ENCODE assay signal across 14 mouse cellular contexts in the genomic region with DNA sequence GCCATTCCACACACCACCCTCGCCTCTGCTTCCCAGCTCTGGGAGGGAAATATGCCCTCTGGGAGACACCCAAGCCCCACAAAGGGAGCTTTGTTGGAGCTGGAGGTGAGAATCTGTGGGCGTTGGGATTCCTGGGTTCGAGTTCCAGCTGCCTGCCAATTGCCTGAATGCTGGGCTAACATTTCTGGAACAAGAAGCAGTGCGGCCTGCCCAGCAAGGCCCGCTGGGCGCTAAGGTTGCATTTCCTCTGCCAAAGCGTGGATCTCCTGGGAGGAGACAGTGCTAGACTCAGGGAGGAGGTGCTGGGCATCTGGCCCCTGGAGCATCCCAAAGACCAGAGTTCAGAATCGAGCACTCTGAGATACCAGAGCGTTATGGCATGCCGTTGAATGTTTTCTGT. TPM values are rescaled to one million over a fixed set of nuclear protein-coding genes. Genes with fewer than 3 reads are reported as not detected.
A peak's percentile ranks its signal among the peaks of the same experiment; 100 is the strongest.
DNase-seq lines count a peak whose midpoint lies in the region; ATAC-seq lines count a peak whose summit lies in the region.
"Had no signal": no experiment of that assay in that cellular context is flagged by ENCODE, and none has a peak within 500 bp of the region (broad histone marks: within the 10 kb centered on the region; RNA-seq: fewer than 3 reads in every experiment).

No protein-coding gene starts in this region.

- no peaks in the 10 kb centered on the region for H3K36me3 ChIP-seq in kidney, embryonic 16.5 days (ENCODE audit: insufficient read depth, low read length)

- 74% methylated on average over 10 of the region's 10 CpGs for WGBS in kidney, embryonic 16.5 days

- no peak overlapping the region for H3K9ac ChIP-seq in kidney, embryonic 16.5 days (replicated peaks; ENCODE audit: low read length)
- H3K9ac ChIP-seq: heart, embryonic 13.5 days; hindbrain, embryonic 14.5 days; liver, postnatal 0 days had no signal

- no peak overlapping the region for H3K4me3 ChIP-seq in kidney, embryonic 16.5 days (ENCODE audit: low read length)
- H3K4me3 ChIP-seq: heart, embryonic 13.5 days had no signal

- H3K27ac ChIP-seq in kidney, embryonic 16.5 days (ENCODE audit: low read length): no peak overlapping the region
- H3K27ac ChIP-seq: heart, embryonic 13.5 days; hindbrain, embryonic 14.5 days; macrophage had no signal

- no peaks in the 10 kb centered on the region for H3K9me3 ChIP-seq in kidney, embryonic 16.5 days (ENCODE audit: low read length)
- H3K9me3 ChIP-seq: heart, embryonic 13.5 days had no signal

- H3K4me2 ChIP-seq in kidney, embryonic 16.5 days (replicated peaks; ENCODE audit: low read depth, low read length): no peak overlapping the region
- H3K4me2 ChIP-seq: heart, embryonic 13.5 days; hindbrain, embryonic 14.5 days had no signal

- peaks cover 26% of the 10 kb centered on the region for H3K4me1 ChIP-seq in kidney, embryonic 16.5 days (ENCODE audit: insufficient read depth, low read length)

- peak; percentile 10 to 15 for DNase-seq in cerebellum, postnatal 14 days
- DNase-seq in cerebellum, postnatal 4 days (ENCODE audit: low spot score in 2 of 2): no peak
- peak; percentile 37 for DNase-seq in kidney, adult 9 months
- DNase-seq in adrenal gland, postnatal 25 days: peak; percentile 36
- peak; percentile 40 for DNase-seq in gastrocnemius, postnatal 10 days
- no peak for DNase-seq in spleen, postnatal 4 days (ENCODE audit: low spot score in 2 of 2)
- DNase-seq in c-Kit-positive CD71-positive TER-119-positive erythroid progenitor cells, embryonic 14.5 days (ENCODE audit: low spot score): no peak
- DNase-seq: kidney, adult 18-20 months; liver, postnatal 0 days; thymus, postnatal 4 days had no signal

- no peak for ATAC-seq in kidney, embryonic 16.5 days (ENCODE audit: low FRiP score, low TSS enrichment)
- ATAC-seq: liver, postnatal 0 days had no signal

- no peaks in the 10 kb centered on the region for H3K27me3 ChIP-seq in kidney, embryonic 16.5 days (ENCODE audit: insufficient read depth, low read length)
- H3K27me3 ChIP-seq: heart, embryonic 13.5 days had no signal

RNA-seq across cellular contexts. Expression of a gene that starts 38.3 kb away (rescaled TPM):
- 50.1 and 68.9 TPM in 2 replicates for polyA plus RNA-seq in kidney, embryonic 16.5 days (2015; fragmentation: Nextera tagmentation; extraction: Ambion mirVana)
- 27.5 and 33.3 TPM in 2 replicates for total RNA-seq in adrenal gland, postnatal 25 days (2021)
- 10 to 100 TPM; 18.2 to 27.3 TPM for total RNA-seq in gastrocnemius, postnatal 10 days (2021)

Comparison
In these comparisons a context has a peak if more than half of its experiments do, and no peak if none do; other contexts are left out.
1. DNase-seq: peak in cerebellum, postnatal 14 days (2 of 2), kidney, adult 9 months (single experiment), adrenal gland, postnatal 25 days (single experiment) and gastrocnemius, postnatal 10 days (single experiment); none in cerebellum, postnatal 4 days (0 of 2), spleen, postnatal 4 days (0 of 2) and c-Kit-positive CD71-positive TER-119-positive erythroid progenitor cells, embryonic 14.5 days (single experiment).